Mouse (Mus musculus) testis, adult 2 months (tissue): ENCODE data around the gene Eid2b.

Source experiments
- CTCF ChIP-seq: fragments of 200-500 bp; IDR thresholded peaks from 2 replicates; pipeline ENCODE4 v1.5.1; 2012; ENCODE audit warnings: low read depth, mild to moderate bottlenecking, inconsistent platforms, low read length, moderate library complexity; ENCODE audit not compliant: control insufficient read depth, insufficient read depth, insufficient replicate concordance
- POLR2A ChIP-seq: fragments of 200-500 bp; IDR thresholded peaks from 2 replicates; pipeline ENCODE4 v1.6.1; 2012; ENCODE audit warnings: low read depth, mild to moderate bottlenecking, inconsistent platforms, low read length, moderate library complexity; ENCODE audit not compliant: control insufficient read depth

GRCm38 (mm10) chr7:28311926-28312543 is 34.5 kb downstream of the Eid2b start, which contains the start of gene Timm50:
- TF ChIP-seq CTCF (0 out of 2 replicates have a peak, but pooled peaks have one; percentile 15), POLR2A (peak; percentile 58)
